ENCODE assay signal across 28 mouse cellular contexts in the genomic region with DNA sequence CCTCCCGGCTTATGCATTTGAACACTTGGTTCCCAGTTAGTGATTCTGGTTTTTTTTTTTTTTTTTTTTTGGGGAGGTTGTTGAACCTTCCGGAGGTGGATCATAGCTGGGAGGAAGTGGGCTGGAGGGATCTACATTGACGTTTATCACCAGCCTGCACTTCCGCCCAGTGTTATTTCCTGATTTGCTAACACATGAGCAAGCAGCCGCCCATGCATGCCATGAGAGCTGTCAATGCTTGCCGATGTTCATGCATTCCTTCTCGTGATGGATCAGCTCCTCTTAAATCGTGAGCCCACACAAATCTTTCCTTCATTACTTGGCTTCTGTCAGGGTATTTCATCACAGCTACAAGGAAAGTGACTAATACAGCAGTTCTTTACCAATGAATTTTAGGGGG.
DNase-seq lines count a peak whose midpoint lies in the region; ATAC-seq lines count a peak whose summit lies in the region.
"Had no signal": no experiment of that assay in that cellular context is flagged by ENCODE, and none has a peak within 500 bp of the region (broad histone marks: within the 10 kb centered on the region; RNA-seq: fewer than 3 reads in every experiment).

No protein-coding gene starts in this region.

- WGBS in hindbrain, embryonic 11.5 days: 53% methylated on average over 8 of the region's 8 CpGs
- 53% methylated on average over 8 of the region's 8 CpGs for WGBS in hindbrain, embryonic 14.5 days

- peak; percentile 6 for DNase-seq in hindbrain, embryonic 11.5 days (ENCODE audit: low spot score)
- DNase-seq in hindbrain, embryonic 14.5 days (ENCODE audit: low spot score): no peak
- DNase-seq in 3T3-L1 (ENCODE audit: low read depth, low spot score): peak; percentile 78
- peak; percentile 73 for DNase-seq in NIH3T3 (ENCODE audit: low read depth)
- peak; percentile 12 for DNase-seq in embryo, embryonic 11 days
- no peak for DNase-seq in lung, postnatal 10 days
- DNase-seq in frontal cortex, postnatal 36 days (ENCODE audit: low spot score in 2 of 2): no peak
- DNase-seq in frontal cortex, postnatal 25 days (ENCODE audit: low spot score in 2 of 2): no peak
- DNase-seq: adrenal gland, postnatal 14 days; cerebellum, adult 18-20 months; heart, adult 2 months; heart, postnatal 10 days; kidney, adult 8-10 months; thymus, adult 2 months; thymus, postnatal 36 days had no signal

- no peak overlapping the region for H3K27ac ChIP-seq in hindbrain, embryonic 11.5 days (ENCODE audit: low read depth, low read length)
- no peak overlapping the region for H3K27ac ChIP-seq in hindbrain, embryonic 14.5 days
- H3K27ac ChIP-seq: embryonic facial prominence, embryonic 12.5 days; forebrain, embryonic 10.5 days; forebrain, embryonic 15.5 days; heart, adult 2 months; heart, embryonic 13.5 days; kidney, postnatal 0 days; limb, embryonic 12.5 days; macrophage; midbrain, embryonic 12.5 days; neural tube, embryonic 12.5 days had no signal

- H3K9ac ChIP-seq in hindbrain, embryonic 11.5 days (ENCODE audit: low read depth, low read length): no peak overlapping the region
- no peak overlapping the region for H3K9ac ChIP-seq in hindbrain, embryonic 14.5 days
- H3K9ac ChIP-seq: embryonic facial prominence, embryonic 12.5 days; forebrain, embryonic 15.5 days; heart, embryonic 13.5 days; limb, embryonic 12.5 days; midbrain, embryonic 12.5 days; neural tube, embryonic 12.5 days had no signal

- H3K4me3 ChIP-seq in hindbrain, embryonic 11.5 days (ENCODE audit: low read depth, low read length): no peak overlapping the region
- no peak overlapping the region for H3K4me3 ChIP-seq in hindbrain, embryonic 14.5 days (replicated peaks; ENCODE audit: low read length)
- H3K4me3 ChIP-seq: embryonic facial prominence, embryonic 12.5 days; forebrain, embryonic 10.5 days; forebrain, embryonic 15.5 days; heart, adult 2 months; heart, embryonic 13.5 days; limb, embryonic 12.5 days; midbrain, embryonic 12.5 days; myocyte; neural tube, embryonic 12.5 days had no signal

- no peaks in the 10 kb centered on the region for H3K4me1 ChIP-seq in hindbrain, embryonic 11.5 days (replicated peaks; ENCODE audit: control insufficient read depth, insufficient read depth, low read length)
- H3K4me1 ChIP-seq in hindbrain, embryonic 14.5 days (replicated peaks; ENCODE audit: control insufficient read depth, insufficient read depth, low read length): no peaks in the 10 kb centered on the region
- H3K4me1 ChIP-seq: embryonic facial prominence, embryonic 12.5 days; forebrain, embryonic 10.5 days; forebrain, embryonic 15.5 days; heart, embryonic 13.5 days; midbrain, embryonic 12.5 days; neural tube, embryonic 12.5 days had no signal

- no peaks in the 10 kb centered on the region for H3K9me3 ChIP-seq in hindbrain, embryonic 11.5 days (ENCODE audit: control insufficient read depth, low read length)
- no peaks in the 10 kb centered on the region for H3K9me3 ChIP-seq in hindbrain, embryonic 14.5 days (ENCODE audit: control insufficient read depth, low read length)
- H3K9me3 ChIP-seq: embryonic facial prominence, embryonic 12.5 days; forebrain, embryonic 10.5 days; forebrain, embryonic 15.5 days; heart, embryonic 13.5 days; limb, embryonic 12.5 days; midbrain, embryonic 12.5 days; neural tube, embryonic 12.5 days had no signal

- ATAC-seq in hindbrain, embryonic 11.5 days (ENCODE audit: low FRiP score): no peak
- ATAC-seq in hindbrain, embryonic 14.5 days (ENCODE audit: low FRiP score): no peak
- ATAC-seq: CD4-positive, CD25-positive, alpha-beta regulatory T cell, adult 4 months; forebrain, embryonic 15.5 days; intestine, embryonic 16.5 days had no signal

- H3K27me3 ChIP-seq in hindbrain, embryonic 11.5 days (ENCODE audit: control insufficient read depth, insufficient read depth, low read length): no peaks in the 10 kb centered on the region
- H3K27me3 ChIP-seq in hindbrain, embryonic 14.5 days (ENCODE audit: control insufficient read depth, insufficient read depth, low read length): no peaks in the 10 kb centered on the region
- H3K27me3 ChIP-seq: embryonic facial prominence, embryonic 12.5 days; forebrain, embryonic 15.5 days; heart, embryonic 13.5 days; limb, embryonic 12.5 days; midbrain, embryonic 12.5 days; neural tube, embryonic 12.5 days had no signal

- no peak overlapping the region for H3K4me2 ChIP-seq in hindbrain, embryonic 11.5 days (replicated peaks; ENCODE audit: low read depth, low read length)
- no peak overlapping the region for H3K4me2 ChIP-seq in hindbrain, embryonic 14.5 days (replicated peaks)
- H3K4me2 ChIP-seq: embryonic facial prominence, embryonic 12.5 days; forebrain, embryonic 15.5 days; heart, embryonic 13.5 days; limb, embryonic 12.5 days; liver, embryonic 11.5 days; midbrain, embryonic 12.5 days; neural tube, embryonic 12.5 days had no signal

- H3K36me3 ChIP-seq in hindbrain, embryonic 11.5 days (ENCODE audit: control insufficient read depth, insufficient read depth, low read length): no peaks in the 10 kb centered on the region
- no peaks in the 10 kb centered on the region for H3K36me3 ChIP-seq in hindbrain, embryonic 14.5 days (replicated peaks; ENCODE audit: control insufficient read depth, insufficient read depth)
- H3K36me3 ChIP-seq: embryonic facial prominence, embryonic 12.5 days; forebrain, embryonic 10.5 days; forebrain, embryonic 15.5 days; heart, embryonic 13.5 days; limb, embryonic 12.5 days; midbrain, embryonic 12.5 days; neural tube, embryonic 12.5 days had no signal

Comparison
In these comparisons a context has a peak if more than half of its experiments do, and no peak if none do; other contexts are left out.
1. DNase-seq: peak in hindbrain, embryonic 11.5 days (single experiment), 3T3-L1 (single experiment), NIH3T3 (single experiment) and embryo, embryonic 11 days (single experiment); none in hindbrain, embryonic 14.5 days (single experiment), lung, postnatal 10 days (single experiment), frontal cortex, postnatal 36 days (0 of 2) and frontal cortex, postnatal 25 days (0 of 2).